Mouse (Mus musculus): ENCODE data around the gene Ngly1.
A peak's percentile ranks its signal among the peaks of the same experiment; 100 is the strongest.

Gene Ngly1

GRCm38 (mm10) chr14:16249171-16249874, at the start of gene Ngly1, which contains the start of gene Oxsm:
TSS of gene Ngly1 (plus strand) at chr14:16249280.
TSS of gene Oxsm (minus strand) at chr14:16249808.
- peak; percentile 85 for DNase-seq (ENCODE audit: low spot score)

GRCm38 (mm10) chr14:16200220-16200912, 48.7 kb upstream of the Ngly1 start:
- DNase-seq (ENCODE audit: low spot score) = peak; percentile 13

- DNase-seq (ENCODE audit: low spot score) = peak; percentile 47
Observed at GRCm38 (mm10) chr14:16200969-16201638, 48.0 kb upstream of the Ngly1 start.

GRCm38 (mm10) chr14:16201673-16202072, 47.4 kb upstream of the Ngly1 start:
- DNase-seq (ENCODE audit: low spot score) = no peak

- DNase-seq (ENCODE audit: low spot score) = no peak
Observed at GRCm38 (mm10) chr14:16207722-16208121, 41.4 kb upstream of the Ngly1 start.

GRCm38 (mm10) chr14:16219015-16219414, 30.1 kb upstream of the Ngly1 start:
- DNase-seq (ENCODE audit: low spot score) = peak; percentile 63

GRCm38 (mm10) chr14:16229395-16229794, 19.7 kb upstream of the Ngly1 start:
- DNase-seq (ENCODE audit: low spot score) = no peak

- no peak for DNase-seq (ENCODE audit: low spot score)
Observed at GRCm38 (mm10) chr14:16230581-16230980, 18.5 kb upstream of the Ngly1 start.

- no peak for DNase-seq (ENCODE audit: low spot score)
Observed at GRCm38 (mm10) chr14:16233515-16233914, 15.6 kb upstream of the Ngly1 start.

- no peak for DNase-seq (ENCODE audit: low spot score)
Observed at GRCm38 (mm10) chr14:16236466-16236865, 12.6 kb upstream of the Ngly1 start.

GRCm38 (mm10) chr14:16242193-16242815, 6.8 kb upstream of the Ngly1 start:
- DNase-seq (ENCODE audit: low spot score) = peak; percentile 5

- DNase-seq (ENCODE audit: low spot score) = peak; percentile 90
Observed at GRCm38 (mm10) chr14:16242947-16243602, 6.0 kb upstream of the Ngly1 start.

- DNase-seq (ENCODE audit: low spot score) = no peak
Observed at GRCm38 (mm10) chr14:16243603-16244209, 5.4 kb upstream of the Ngly1 start.

GRCm38 (mm10) chr14:16244370-16244769, 4.7 kb upstream of the Ngly1 start:
- DNase-seq (ENCODE audit: low spot score) = no peak

- no peak for DNase-seq (ENCODE audit: low spot score)
Observed at GRCm38 (mm10) chr14:16245127-16245526, 4.0 kb upstream of the Ngly1 start.

- DNase-seq (ENCODE audit: low spot score) = no peak
Observed at GRCm38 (mm10) chr14:16246340-16246912, 2.7 kb upstream of the Ngly1 start.

- no peak for DNase-seq (ENCODE audit: low spot score)
Observed at GRCm38 (mm10) chr14:16248135-16248534, 945 bp upstream of the Ngly1 start.

GRCm38 (mm10) chr14:16248603-16249157, 400 bp upstream of the Ngly1 start:
- no peak for DNase-seq (ENCODE audit: low spot score)

GRCm38 (mm10) chr14:16250099-16250498, 1.0 kb downstream of the Ngly1 start:
- DNase-seq (ENCODE audit: low spot score) = no peak

GRCm38 (mm10) chr14:16255745-16256144, 6.7 kb downstream of the Ngly1 start:
- DNase-seq (ENCODE audit: low spot score) = no peak

GRCm38 (mm10) chr14:16256209-16256608, 7.1 kb downstream of the Ngly1 start:
- DNase-seq (ENCODE audit: low spot score) = no peak

Data from embryo, embryonic 10.5 days (tissue).